Mouse (Mus musculus) left cerebral cortex, postnatal 4 days (tissue): ENCODE results near the gene Plgrkt. TPM values are rescaled to one million over a fixed set of nuclear protein-coding genes. Genes with fewer than 3 reads are reported as not detected.
A peak's percentile ranks its signal among the peaks of the same experiment; 100 is the strongest.
"Not testable (repeated sequence)": the region's sequence is repeated elsewhere in the genome, so short reads cannot be mapped to it uniquely, and the experiment has no call there.

Experiments
- DNase-seq: peaks from one replicate; pipeline ENCODE4 v3.0.0-alpha.2; 2022
- intact Hi-C: fragments of 180-260 bp; cut with DNase I; formaldehyde crosslinking; loops from one replicate; pipeline ENCODE4 v1.15.1; 2025
- total RNA-seq, 2 experiments: library from RNA; stranded (reverse); gene quantifications; 2 replicates each; pipeline ENCODE4 v1.2.3; 2021

Plgrkt gene
- 10 to 100 TPM; 47.4 to 49.6 TPM for total RNA-seq

- peak; percentile 41 for DNase-seq
- intact Hi-C loops, result no loop called here
Measured at GRCm38 (mm10) chr19:29366969-29367622, at the start of gene Plgrkt, which contains the start of gene Cd274. Plgrkt (minus strand) TSS chr19:29367390. Cd274 (plus strand) TSS chr19:29367455.

GRCm38 (mm10) chr19:29416393-29416902 lies 49.3 kb upstream of the Plgrkt start:
- intact Hi-C loops, result no loop called here
- no peak for DNase-seq

- intact Hi-C loops, DNase-seq: not testable (repeated sequence)
Measured at GRCm38 (mm10) chr19:29414917-29415316, 47.7 kb upstream of the Plgrkt start.

- intact Hi-C loops, result no loop called here
- DNase-seq, result no peak
Measured at GRCm38 (mm10) chr19:29414513-29414912, 47.3 kb upstream of the Plgrkt start.

- intact Hi-C loops, result no loop called here
- DNase-seq, result peak; percentile 20
Measured at GRCm38 (mm10) chr19:29412476-29413420, 45.6 kb upstream of the Plgrkt start.

GRCm38 (mm10) chr19:29410619-29411018 lies 43.4 kb upstream of the Plgrkt start, which contains the start of gene Pdcd1lg2:
Pdcd1lg2 (plus strand) TSS chr19:29410919.
- intact Hi-C loops, result no loop called here
- DNase-seq, result no peak

- intact Hi-C loops, result no loop called here
- DNase-seq, result no peak
Measured at GRCm38 (mm10) chr19:29406042-29407017, 39.1 kb upstream of the Plgrkt start.

GRCm38 (mm10) chr19:29405388-29405787 lies 38.2 kb upstream of the Plgrkt start:
- no peak for DNase-seq

GRCm38 (mm10) chr19:29403251-29403650 lies 36.1 kb upstream of the Plgrkt start:
- DNase-seq, result no peak
- intact Hi-C loops, result no loop called here

More at GRCm38 (mm10) chr19:29405388-29405787, 38.2 kb upstream of the Plgrkt start:
- intact Hi-C loops, result no loop called here

- no peak for DNase-seq
- intact Hi-C loops, result no loop called here
Measured at GRCm38 (mm10) chr19:29402621-29403020, 35.4 kb upstream of the Plgrkt start.

- DNase-seq, result no peak
- intact Hi-C loops, result no loop called here
Measured at GRCm38 (mm10) chr19:29400466-29400865, 33.3 kb upstream of the Plgrkt start.

- no peak for DNase-seq
- intact Hi-C loops, result no loop called here
Measured at GRCm38 (mm10) chr19:29399786-29400185, 32.6 kb upstream of the Plgrkt start.

GRCm38 (mm10) chr19:29396353-29396752 lies 29.2 kb upstream of the Plgrkt start:
- no peak for DNase-seq
- intact Hi-C loops, result no loop called here

GRCm38 (mm10) chr19:29394721-29395120 lies 27.5 kb upstream of the Plgrkt start:
- no peak for DNase-seq
- intact Hi-C loops, result no loop called here

GRCm38 (mm10) chr19:29393333-29393732 lies 26.1 kb upstream of the Plgrkt start:
- no peak for DNase-seq
- intact Hi-C loops, result no loop called here

GRCm38 (mm10) chr19:29391279-29391678 lies 24.1 kb upstream of the Plgrkt start:
- intact Hi-C loops, result no loop called here
- DNase-seq, result no peak

- no peak for DNase-seq
- intact Hi-C loops, result no loop called here
Measured at GRCm38 (mm10) chr19:29390483-29390882, 23.3 kb upstream of the Plgrkt start.

- intact Hi-C loops, result no loop called here
- no peak for DNase-seq
Measured at GRCm38 (mm10) chr19:29388818-29389217, 21.6 kb upstream of the Plgrkt start.

GRCm38 (mm10) chr19:29385822-29386221 lies 18.6 kb upstream of the Plgrkt start:
- intact Hi-C loops, result no loop called here
- no peak for DNase-seq

- DNase-seq, result no peak
- intact Hi-C loops, result no loop called here
Measured at GRCm38 (mm10) chr19:29384994-29385393, 17.8 kb upstream of the Plgrkt start.
